Mouse (Mus musculus) frontal cortex, adult 2 months (tissue): ENCODE measurements around the gene Edf1. TPM values are rescaled to one million over a fixed set of nuclear protein-coding genes. Genes with fewer than 3 reads are reported as not detected.

Source experiments
- DNase-seq, 2 experiments: peaks; one replicate each; pipeline ENCODE4 v3.0.0; 2022; ENCODE audit warnings: low spot score in 1 of 2; ENCODE audit errors: extremely low spot score in 1 of 2
- polyA plus RNA-seq: library from polyadenylated mRNA; depleted of rRNA; stranded (reverse); fragments of >200 nt; gene quantifications from 2 replicates; pipeline ENCODE4 v1.2.3, GENCODE M21; 2012

Edf1 gene
- polyA plus RNA-seq, 1 experiment, result 289 TPM

DNA sequence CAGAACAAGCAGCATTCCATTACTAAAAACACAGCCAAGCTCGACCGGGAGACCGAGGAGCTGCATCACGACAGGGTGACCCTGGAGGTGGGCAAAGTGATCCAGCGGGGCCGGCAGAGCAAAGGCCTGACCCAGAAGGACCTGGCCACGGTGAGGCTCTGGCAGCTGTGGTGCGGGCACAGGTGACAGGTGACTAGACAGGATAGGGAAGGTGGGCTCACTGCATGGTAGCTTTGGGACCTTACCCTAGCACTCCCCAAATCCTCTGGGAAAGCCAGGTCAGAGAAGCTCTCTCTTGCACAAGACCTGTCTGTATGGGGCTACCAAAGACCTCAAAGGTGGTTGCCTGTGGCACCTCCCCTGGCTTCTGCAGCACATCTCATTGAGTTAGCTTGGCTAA is 2.9 kb downstream of the Edf1 start:
- DNase-seq, result no peak

DNA sequence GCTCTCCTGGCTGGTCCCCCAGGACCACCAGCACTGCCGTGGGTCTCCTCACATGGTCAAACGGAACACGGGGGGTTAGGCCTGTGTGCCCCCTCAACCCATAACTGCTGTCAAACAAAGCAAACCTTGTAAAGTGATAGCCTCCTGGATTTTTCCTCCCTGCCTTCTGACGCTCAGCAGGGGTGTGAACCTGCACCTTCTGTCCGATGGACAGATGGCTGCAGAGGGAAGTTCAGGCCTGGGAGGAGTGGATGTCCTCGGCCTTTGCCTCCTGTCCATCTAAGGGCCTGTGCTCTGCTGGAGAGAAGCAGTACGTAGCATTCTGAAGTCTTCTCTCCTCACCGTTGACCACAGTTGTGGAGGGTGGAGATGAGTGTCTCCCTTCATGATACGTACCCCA is 4.3 kb downstream of the Edf1 start:
- DNase-seq, result no peak

DNA sequence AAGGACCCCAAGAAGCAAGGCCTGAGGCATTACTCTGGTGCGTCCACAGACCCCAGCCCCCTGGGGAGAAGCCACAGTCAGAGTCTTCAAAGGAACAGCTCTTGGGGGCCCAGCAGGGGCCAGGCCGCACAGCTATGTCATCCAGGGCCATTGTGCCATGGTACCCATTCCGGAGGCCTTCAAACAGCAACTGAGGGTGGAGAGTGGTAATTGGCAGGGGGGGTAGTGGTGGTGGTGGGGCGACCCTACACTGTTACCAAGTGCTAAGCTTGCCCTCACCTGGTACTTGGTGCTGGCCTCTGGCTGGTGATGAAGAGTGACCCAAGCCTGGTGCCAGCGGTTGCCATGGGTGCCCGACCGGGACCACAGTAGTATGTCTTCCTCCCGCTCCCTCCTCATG is 8.1 kb downstream of the Edf1 start:
- DNase-seq, result no peak

DNA sequence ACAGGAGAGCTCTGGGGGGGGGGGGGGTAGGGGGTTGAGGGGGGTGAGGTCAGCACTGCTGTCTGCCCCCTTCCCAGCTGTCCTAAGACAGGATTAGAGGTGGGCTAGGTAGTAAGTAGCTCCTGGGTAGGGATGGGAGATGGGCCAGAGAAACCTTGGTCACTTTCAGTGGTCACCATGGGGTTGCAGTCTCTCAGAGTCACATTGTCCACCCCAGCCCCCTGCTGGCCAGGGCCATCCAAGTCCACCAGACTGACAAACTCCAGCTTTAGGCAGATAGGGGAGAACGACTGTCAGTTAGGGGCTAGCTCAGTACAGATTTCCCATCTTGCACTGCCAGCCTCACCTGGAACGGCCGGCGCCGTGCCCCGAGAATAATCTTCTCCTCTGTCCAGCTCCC is 8.9 kb downstream of the Edf1 start:
- no peak for DNase-seq

DNA sequence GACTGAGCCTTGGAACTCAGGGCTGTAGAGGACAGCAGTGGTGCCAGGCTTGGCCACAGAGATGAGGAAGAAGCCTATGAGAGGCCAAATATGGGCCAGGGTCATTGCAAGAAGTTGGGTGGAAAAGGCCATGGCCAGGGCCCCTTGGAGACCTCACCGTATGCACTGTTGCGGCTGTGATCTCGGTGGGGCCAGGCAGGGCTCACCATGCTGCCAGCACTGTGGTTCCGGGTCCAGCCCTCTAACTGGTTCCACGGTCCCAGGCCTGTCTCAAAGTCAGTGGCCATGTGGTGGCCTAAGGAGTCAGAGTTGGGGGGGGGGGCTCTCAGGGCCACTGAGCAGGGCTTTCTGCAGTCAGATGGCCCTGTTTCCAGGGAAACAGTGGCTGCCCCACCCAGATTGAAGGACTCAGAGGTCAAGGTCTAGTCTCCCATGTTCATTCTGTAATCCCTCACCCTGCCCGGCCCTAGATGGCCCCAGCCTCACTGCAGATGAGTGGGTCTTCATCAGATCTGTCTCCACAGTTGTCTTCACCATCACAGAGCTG is 10.9 kb downstream of the Edf1 start:
- DNase-seq, result no peak

DNA sequence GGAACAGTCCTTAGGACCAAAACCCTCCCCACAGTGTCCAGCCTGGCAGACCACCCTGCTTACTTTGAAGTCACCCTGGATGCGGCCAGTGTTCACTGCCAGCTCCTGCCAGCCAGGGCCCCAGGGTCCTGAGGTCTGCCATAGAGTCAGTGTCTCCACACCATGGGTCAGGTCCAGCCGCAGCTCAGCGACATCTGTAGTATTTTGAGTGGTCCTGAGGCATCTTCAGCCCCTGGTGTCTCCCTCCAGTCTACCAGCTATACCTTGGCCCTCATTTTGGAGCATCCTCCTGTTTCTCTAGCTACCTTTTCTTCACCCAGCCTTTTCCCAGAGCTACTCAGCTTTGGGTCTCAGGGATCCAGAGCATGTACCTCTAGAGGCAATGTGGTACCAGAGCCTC is 11.7 kb downstream of the Edf1 start:
- DNase-seq, result no peak

DNA sequence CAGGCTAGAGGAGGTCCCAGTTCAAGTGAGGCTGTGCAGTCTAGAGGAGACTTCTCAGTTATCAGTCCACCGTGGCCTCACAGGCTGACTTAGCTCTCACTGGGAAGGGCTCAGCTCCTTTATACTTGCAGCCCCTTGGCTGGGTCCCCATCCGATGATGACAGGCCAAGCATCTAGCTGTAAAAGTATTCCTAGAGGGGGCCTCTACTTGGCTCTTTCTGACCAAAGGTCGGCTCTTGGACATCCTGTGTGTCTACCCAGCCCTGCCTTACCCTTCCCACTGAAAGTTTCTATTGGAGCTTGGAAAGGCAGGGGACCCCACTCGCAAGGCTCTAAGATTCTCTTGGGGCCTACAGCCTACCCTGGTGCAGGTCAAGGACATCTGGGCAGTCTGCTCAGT is 13.6 kb downstream of the Edf1 start:
- no peak for DNase-seq

DNA sequence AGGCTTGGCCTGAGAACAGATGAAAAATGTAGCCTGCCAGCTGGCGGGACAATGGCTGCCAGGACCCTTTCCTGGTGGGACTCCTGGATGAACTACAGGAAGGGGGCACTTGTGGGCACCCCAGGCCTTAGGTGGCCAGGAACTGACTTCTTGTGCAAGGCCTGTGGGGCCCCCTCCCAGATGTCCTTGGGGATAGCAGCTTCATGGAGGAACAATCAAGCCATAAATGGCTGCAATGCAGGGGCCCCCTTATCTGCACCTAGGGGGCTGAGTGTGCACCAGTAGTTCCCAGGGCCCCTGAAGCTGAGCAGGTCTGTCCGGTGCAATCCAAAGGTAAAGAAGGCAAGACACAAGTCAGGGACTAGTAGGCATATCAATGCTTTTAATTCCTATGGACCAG is 15.4 kb downstream of the Edf1 start:
- DNase-seq, result no peak

DNA sequence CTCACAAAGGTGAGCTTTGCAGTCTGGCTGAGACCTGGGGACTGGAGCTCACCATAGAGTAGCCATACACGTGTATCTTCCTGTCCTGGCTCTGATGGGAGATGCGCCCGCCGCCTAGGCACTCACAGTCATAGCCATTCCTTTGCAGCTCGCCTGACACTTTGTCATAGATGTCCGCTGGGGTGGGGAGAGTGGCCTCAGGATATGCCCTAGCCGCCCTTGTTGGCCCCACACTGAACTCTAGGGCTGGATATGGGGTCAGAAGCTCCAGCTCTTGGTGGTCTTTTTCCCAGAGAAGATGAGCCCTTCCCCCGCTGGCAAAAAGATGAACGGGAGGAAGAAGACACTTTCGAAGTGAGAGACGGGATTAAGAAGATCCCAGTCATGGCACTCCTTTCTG is 16.5 kb downstream of the Edf1 start:
- no peak for DNase-seq

DNA sequence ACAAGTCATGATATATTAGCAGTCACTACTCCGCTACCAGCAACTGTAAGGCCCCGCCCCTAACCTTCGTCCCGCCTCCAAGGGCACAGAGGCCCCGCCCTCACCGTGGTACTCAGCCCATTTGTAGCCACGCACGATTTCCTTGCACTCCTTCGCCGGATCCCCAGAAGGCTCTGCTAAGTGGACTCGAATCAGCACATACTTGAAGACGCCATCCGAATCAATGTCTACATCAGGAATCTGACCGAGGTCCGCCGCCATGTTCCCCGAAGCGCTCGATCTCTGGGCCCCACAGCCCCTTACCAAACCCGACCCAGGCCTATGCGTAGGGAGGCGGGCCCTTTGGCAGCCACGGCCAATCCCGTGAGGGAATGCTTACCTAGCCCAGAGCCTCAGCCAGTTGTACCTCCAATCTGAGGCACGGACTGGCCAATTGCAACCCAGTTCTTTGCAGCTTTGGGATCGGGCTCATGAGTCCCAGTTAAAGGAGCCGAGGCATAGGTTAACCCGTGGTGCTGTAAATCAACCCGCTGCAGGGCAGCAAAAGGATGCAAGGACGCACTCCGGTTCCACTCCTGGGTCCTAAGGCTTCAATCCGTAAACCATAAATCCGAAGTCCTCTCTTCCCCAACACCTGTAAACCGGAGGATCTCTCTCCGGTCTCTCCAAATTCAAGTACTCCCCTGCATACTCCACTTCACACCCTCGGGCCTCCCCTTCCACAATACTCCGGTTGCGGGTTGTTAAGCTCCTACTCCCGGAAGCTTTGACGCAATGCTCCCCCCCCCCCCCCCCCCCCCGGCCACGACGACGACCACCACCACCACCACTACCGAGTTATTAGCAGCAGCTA is 17.2 kb downstream of the Edf1 start, which contains the start of the genes Mamdc4 and Phpt1:
Gene Mamdc4 (minus strand): TSS at position 267 of the 853 bp plus-strand sequence.
Gene Phpt1 (minus strand): TSS at position 646 of the 853 bp plus-strand sequence.
- peak; percentile 96 to 97 for DNase-seq

DNA sequence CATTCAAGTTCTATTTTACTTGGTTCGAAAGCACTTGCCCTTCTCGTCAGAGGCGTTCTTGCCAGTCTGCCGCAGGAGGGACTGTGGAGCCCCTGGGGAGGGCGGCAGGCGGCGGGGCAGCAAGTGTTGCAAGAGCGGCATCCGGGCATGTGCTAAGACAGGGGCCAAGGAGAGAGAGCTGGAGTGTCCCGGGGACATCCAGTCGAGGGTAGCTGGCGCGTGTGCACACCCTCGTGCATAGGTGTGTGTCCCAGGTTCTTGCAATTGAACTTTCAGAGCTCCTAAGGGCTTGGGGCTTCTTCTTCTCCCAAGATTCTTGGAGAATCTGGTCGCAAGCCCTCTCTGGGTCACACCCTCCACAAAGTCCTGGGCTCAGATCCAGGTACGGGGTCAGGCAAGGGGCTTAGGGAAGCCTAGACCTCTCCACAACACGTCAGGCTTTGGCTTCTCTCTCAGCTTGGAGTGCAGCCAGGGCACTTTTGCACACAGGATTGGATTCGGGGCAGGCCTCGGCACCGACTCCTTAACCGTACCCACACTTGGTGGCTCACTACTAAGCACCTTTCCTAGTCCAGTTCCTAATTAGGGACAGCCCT is 17.9 kb downstream of the Edf1 start:
- no peak for DNase-seq

DNA sequence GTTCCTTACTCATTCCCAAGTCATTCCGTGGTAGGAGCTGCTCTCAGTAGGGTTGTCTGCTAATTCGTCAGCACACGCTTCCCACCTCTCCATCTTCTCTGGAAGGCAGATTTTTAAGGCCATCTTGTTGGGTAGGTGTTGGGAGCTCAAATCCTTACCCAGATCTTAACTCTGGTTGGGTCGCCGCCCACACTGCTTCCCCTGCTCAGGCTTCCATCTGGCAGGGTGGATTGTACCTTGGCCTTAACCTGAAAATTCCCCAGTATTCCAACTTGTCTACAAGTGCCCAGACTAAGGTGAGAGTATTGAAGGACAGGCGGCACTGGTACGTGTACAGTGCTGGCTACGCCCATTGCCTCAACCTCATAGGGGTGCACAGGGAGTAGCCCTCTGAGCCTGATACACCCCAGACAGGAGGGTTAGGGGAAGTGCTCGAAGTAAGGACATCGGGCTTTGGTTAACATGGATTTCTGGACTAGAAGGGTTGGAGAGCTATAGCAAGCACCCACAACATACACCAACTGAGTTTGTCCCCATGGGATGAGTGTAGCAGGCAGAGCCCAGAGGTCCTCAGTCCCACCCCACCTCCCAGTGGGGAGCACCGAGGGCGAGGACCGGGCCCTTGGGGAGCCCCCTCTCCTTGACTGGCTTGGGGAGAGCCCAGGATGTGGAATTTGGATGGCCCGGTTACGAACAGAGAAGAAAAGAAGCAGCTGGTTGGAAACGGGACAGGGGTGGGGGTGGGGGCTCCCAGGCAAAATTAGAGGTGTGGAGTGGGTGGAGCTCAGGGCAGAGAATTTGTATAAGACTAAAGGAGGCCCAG is 18.6 kb downstream of the Edf1 start:
- DNase-seq, result peak in 1 of 2 experiments; percentile 74

DNA sequence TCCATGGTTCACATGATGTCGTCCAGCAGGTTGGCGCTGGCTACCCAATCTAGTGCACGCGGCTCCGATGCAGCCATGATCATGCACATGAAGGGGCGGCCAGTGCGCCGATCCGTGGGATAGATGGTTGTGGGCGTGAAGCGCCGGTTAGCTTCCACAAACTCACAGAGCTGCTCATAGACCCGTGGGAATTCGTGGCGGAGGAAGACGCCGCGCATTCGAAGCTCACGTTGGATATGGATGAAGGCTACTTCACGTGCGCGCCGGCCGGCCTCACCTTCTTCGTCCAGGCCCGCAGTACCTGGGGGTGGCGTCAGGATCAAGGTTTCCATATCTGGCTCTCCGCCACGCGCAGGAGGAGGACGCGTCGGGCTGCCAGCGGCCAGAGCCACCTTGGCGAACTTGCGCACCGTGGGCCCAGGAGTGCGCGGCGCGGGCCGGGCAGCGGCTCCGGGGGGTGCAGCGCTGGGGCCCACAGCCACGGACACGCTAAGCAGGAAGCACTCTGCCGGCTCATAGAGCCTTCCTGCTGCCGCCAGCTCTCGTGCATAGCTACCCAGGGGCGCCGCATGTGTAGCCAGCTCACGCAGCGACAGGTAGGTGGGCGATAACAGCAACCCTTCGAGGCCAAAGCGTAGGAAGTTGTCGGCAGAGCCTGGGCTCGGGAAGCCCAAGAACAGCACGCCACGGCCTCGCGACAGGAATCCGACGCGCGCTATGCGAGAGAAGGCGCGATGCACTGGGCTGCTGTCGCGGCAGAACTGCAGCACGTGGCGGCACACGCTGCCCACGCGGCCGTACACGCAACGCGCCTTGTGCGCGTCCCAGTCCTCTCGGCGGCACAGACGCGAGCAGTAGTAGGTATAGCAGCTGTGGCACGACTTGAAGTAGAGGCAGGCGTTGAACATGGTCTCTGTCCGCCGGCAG is 19.6 kb downstream of the Edf1 start:
- no peak for DNase-seq

DNA sequence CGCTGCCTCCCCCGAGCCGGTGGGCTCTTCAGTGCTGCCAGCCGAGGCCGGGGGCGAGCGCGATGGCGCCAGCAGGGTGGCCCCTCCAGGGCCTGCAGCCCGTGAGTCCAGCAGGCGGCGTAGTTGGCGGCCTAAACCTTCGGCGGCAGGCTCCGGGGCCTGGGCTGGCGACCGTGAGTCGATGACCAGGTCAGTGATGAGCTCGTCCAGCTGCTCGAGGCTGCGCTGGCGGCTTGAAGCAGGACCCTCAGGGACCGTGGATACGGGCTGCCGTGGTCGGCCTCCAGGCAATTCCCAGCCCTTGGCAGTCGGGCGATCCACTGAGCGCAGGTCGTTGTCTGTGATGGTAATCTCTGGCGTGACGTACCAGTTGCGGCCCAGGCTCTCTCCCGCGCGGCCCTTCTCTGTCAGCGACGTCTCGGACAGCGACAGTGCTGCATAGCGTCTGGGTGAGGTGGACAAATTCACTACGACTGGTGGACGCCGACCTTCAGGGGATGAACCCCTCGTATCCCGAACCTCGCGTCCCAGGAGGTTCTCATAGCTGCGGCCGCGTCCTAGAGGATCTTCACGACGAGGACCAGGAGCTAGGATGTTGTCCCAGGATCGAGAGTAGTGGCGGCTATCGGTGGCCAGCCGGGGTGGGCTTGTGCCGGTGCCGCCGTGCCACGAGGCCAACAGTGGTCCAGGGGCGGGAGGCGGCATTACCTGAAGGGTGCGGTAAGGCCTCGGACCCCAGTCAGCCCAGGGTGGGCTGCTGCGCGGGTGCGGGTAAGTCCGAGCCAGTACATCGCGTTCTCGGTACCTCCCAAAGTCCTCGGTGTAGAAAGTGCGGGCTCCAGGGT is 20.5 kb downstream of the Edf1 start:
- no peak for DNase-seq

DNA sequence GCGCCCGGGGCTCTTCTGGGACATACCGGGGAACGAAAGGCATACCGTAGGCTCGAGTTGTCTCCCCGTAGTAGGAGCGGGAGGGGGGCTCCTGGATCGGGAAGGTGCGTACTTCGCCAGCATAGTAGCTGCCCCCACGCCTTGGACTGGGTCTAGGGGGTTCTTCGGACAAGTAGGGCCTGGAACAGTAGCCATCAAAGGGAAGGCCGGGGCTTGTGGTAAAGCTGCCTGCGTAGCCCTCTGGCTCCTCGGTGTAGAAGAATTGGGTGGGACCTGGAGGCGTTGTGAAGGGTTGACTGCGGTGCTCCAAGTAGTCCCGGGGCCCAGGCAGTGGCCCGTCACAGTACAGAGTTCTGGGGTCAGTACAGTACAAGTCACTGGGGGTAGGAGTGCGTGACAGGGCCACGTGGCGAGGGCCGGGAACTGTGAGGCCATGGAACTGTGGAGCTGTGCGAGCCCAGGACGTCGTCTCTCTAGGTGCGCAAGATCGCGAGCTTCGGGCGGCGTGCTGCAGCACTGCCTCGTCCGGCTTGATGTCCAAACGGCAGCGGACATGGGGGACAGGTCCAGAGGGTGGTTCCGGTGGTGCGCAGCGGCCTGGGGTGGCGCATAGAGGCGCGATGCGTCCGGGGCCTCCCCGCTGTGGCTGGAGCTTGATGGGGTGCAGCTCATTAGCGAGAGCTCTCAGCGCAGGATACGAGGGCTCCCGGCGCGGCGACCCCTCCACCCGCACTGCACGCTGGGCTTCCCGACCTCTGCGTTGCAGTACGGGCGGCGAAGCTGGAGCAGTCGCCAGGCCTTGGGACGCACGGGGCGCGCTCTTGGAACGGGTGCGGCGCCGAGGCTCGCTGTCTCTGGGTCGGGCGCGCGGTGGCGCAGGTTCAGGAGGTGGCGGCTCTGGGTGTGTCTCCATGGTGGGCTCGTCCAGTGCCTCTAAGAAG is 21.4 kb downstream of the Edf1 start:
- no peak for DNase-seq

DNA sequence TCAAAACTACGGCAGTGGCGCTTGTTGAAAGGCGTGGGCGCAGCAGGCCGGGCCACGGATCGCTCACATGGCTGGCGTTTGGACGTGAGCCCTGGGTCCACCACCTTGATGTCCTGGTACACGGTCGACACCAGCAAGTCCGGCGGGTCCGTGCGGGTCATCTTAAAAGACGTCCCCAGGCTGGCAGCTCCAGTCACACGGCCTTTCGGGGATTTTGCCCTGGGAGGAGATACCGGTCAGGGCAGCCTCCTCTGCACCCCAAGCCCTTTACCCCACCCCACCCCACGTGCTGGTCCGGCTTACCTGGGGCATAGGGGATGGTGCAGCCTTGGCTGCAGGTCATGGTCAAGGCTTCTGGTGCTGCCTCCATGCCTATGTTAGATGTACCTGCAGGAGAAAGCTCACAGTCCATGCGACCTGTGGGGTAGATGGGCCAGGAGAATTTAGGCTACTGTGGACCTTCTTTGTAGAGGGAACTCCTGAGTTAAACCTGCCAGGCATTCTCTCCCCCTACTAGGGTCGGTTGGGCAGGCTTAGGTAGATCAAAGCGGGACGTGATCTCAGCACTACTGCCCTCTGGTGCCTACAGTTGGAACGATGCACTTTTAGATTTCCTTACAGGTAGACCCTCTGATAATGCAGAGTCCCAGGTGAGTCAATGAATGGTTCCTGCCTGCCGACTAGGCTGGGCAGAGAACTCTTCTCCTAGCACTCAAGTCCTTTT is 22.3 kb downstream of the Edf1 start:
- DNase-seq, result peak in 1 of 2 experiments; percentile 83

DNA sequence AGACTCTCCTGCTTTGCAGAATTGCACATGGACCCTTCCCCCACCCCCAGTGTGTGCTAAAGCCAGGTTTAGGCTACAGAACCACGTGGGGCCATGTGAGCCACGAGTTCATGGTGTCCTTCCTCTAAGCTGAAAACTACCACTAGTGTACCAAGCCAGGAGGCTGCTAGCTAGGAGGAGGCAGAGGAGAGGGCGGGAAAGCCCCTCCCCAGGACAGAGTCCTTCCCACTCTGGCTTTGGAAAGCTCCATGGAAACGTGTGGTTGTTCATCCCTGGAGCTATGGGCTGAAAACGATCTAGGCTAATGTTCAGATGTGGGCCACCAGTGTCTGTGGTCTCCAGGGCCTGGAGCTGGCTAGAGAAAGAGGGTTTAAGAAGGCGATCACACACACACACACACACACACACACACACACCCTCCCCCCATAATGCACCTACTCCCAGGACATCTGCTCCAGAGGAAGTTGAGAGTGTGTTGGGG is 23.0 kb downstream of the Edf1 start:
- peak in 1 of 2 experiments; percentile 55 for DNase-seq
